Mouse (Mus musculus): Measurements from ENCODE around the gene Man2b1. TPM values are rescaled to one million over a fixed set of nuclear protein-coding genes. Genes with fewer than 3 reads are reported as not detected.

The Man2b1 gene
- polyA plus RNA-seq, 1 experiment from 2014 or later = 26.1 TPM

DNA sequence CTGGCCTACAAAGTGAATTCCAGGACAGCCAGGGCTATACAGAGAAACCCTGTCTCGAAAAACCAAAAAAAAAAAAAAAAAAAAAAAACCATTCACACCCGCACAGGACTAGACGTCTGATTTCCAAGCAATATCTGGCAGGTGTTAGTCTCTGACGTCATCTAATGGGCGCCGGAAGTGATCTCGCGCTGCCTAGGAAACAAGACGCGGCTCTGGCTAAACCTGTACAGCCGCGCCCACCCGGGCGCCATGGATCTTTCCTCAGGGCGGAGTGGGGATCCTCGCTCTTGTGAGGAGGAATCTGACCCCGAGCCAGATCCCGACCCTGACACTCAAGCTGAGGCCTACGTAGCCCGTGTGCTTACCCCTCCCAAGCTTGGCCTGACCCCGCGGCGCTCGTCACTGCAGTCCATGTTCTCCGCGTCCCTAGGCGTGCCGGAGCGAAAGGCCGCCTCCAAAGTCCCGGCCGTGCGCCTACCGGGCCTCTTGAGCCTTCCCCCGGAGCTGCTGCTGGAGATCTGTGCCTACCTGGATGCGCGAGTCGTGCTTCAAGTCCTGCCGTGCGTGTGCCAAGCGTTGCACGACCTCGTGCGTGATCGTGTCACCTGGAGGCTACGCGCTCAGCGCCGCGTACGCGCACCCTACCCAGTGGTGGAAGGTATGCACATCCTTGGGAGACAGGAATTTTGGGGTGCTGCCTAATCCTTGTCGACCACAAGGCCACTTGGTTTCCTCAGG, 23.0 kb upstream of the Man2b1 start, which contains the start of gene Fbxw9:
Gene Fbxw9 (plus strand): TSS at position 177 of the 738 bp plus-strand sequence.
- Histone ChIP-seq H3K36me3 (replicated peaks) (peaks cover 49% of the 10 kb centered on the region), H3K27ac (replicated peaks) (peak within 1 kb of the TSS; percentile 63), H3K4me3 (peak within 1 kb of the TSS; percentile 89), H3K4me1 (peaks cover 23% of the 10 kb centered on the region), H3K9me3 (no peaks in the 10 kb centered on the region), H3K27me3 (replicated peaks; ENCODE audit: low read depth, poor library complexity, severe bottlenecking) (no peaks in the 10 kb centered on the region)
- DNase-seq (ENCODE audit: low spot score) = peak; percentile 91
- 1% methylated on average over 53 of the region's 53 CpGs for WGBS

- no peaks in the 10 kb centered on the region for H3K27me3 ChIP-seq (replicated peaks; ENCODE audit: low read depth, poor library complexity, severe bottlenecking)
- 92% methylated on average over 4 of the region's 4 CpGs for WGBS
- H3K4me1 ChIP-seq = peaks cover 17% of the 10 kb centered on the region
- peaks cover 47% of the 10 kb centered on the region for H3K36me3 ChIP-seq (replicated peaks)
- DNase-seq (ENCODE audit: low spot score) = no peak
- no peaks in the 10 kb centered on the region for H3K9me3 ChIP-seq
- no peak overlapping the region for H3K27ac ChIP-seq (replicated peaks)
- H3K4me3 ChIP-seq = no peak overlapping the region
These were observed 20.5 kb upstream of the Man2b1 start for GRCm38 (mm10) chr8:85062603-85063002.

DNA sequence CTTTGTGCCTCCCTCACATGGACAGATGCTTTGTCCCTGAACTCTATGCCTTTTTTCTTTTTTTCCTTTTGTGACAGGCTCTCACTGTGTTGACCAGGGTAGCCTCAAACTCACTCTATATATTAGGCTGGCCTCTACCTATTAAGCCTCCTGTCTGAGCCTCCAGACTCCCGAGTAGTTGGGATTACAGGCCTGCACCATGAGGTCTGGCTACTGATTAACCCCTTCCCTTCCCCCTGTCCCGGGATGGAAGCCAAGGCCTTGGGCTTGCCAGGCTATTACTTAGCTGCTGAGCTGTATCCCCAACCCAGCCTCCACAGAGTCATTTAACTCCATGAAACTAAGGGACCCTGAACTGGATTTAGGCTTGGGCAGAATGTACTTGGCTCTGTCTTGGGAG, 17.9 kb upstream of the Man2b1 start:
- Histone ChIP-seq H3K36me3 (replicated peaks) (peaks cover 46% of the 10 kb centered on the region), H3K4me1 (peaks cover 17% of the 10 kb centered on the region), H3K4me3 (no peak overlapping the region), H3K27ac (replicated peaks) (no peak overlapping the region), H3K9me3 (no peaks in the 10 kb centered on the region), H3K27me3 (replicated peaks; ENCODE audit: low read depth, poor library complexity, severe bottlenecking) (no peaks in the 10 kb centered on the region)
- DNase-seq (ENCODE audit: low spot score) = no peak
- WGBS = 47% methylated on average over 2 of the region's 2 CpGs

DNA sequence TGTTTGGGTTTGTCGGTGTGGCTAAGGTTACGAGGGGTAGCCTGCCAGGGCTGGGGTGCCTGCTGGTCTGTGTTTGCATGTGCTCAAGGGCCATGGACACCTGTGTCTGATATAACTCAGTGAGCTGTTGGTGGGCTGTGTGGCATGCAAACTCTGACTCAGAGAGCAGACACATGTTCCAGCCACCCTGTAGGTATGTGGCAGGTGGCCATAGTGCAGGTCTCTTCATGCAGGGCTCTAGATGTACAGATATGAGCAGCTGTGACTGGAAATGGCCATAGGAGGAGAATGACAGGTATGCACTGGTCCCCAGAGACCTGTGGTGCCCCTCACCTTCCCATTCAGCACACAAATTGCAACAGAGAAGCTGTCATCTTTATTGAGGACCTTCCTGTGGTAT, 15.9 kb upstream of the Man2b1 start:
- H3K27me3 ChIP-seq (replicated peaks; ENCODE audit: low read depth, poor library complexity, severe bottlenecking) = no peaks in the 10 kb centered on the region
- H3K9me3 ChIP-seq = no peaks in the 10 kb centered on the region
- no peak overlapping the region for H3K27ac ChIP-seq (replicated peaks)
- DNase-seq (ENCODE audit: low spot score) = no peak
- no peak overlapping the region for H3K4me3 ChIP-seq
- 93% methylated on average over 2 of the region's 2 CpGs for WGBS
- peaks cover 42% of the 10 kb centered on the region for H3K36me3 ChIP-seq (replicated peaks)
- peaks cover 12% of the 10 kb centered on the region for H3K4me1 ChIP-seq

DNA sequence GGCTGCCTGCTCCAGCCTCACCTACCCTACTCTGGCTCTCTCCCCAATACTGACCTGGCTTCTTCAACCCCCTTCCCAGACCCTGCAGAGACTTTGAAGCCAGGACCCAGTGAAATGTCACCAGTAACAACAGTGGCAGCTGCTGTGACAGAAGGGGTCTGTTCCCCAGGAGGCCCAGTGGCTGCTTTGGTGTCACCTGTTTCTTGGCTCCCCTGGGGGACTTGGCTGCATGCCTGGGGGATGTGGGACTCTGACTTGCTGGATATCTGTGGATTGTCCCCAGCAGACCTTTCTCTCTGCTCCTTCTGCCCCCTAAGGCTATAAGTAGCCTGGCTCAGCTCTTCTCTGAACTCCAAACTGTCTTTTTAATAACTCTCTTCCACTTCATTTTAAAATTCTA, 15.1 kb upstream of the Man2b1 start, which contains the start of gene Gm5741:
Gene Gm5741 (minus strand): TSS at position 1 of the 400 bp plus-strand sequence.
- Histone ChIP-seq H3K4me3 (no peak within 1 kb of the TSS), H3K9me3 (no peaks in the 10 kb centered on the region), H3K27me3 (replicated peaks; ENCODE audit: low read depth, poor library complexity, severe bottlenecking) (no peaks in the 10 kb centered on the region), H3K27ac (replicated peaks) (no peak within 1 kb of the TSS), H3K4me1 (peaks cover 19% of the 10 kb centered on the region), H3K36me3 (replicated peaks) (peaks cover 35% of the 10 kb centered on the region)
- no peak for DNase-seq (ENCODE audit: low spot score)

- H3K36me3 ChIP-seq (replicated peaks) = peaks cover 53% of the 10 kb centered on the region
- peaks cover 23% of the 10 kb centered on the region for H3K4me1 ChIP-seq
- no peaks in the 10 kb centered on the region for H3K9me3 ChIP-seq
- no peaks in the 10 kb centered on the region for H3K27me3 ChIP-seq (replicated peaks; ENCODE audit: low read depth, poor library complexity, severe bottlenecking)
- 88% methylated on average over 5 of the region's 5 CpGs for WGBS
- no peak for DNase-seq (ENCODE audit: low spot score)
- H3K27ac ChIP-seq (replicated peaks) = peak overlapping the region; percentile 97
- H3K4me3 ChIP-seq = peak overlapping the region; percentile 94
These were observed 12.0 kb upstream of the Man2b1 start for GRCm38 (mm10) chr8:85071041-85071440.

- under 1% methylated on average over 68 of the region's 68 CpGs for WGBS
- Histone ChIP-seq H3K27me3 (replicated peaks; ENCODE audit: low read depth, poor library complexity, severe bottlenecking) (no peaks in the 10 kb centered on the region), H3K36me3 (replicated peaks) (peaks cover 53% of the 10 kb centered on the region), H3K4me3 (peak within 1 kb of the TSS; percentile 94), H3K27ac (replicated peaks) (peak within 1 kb of the TSS; percentile 97), H3K4me1 (peaks cover 23% of the 10 kb centered on the region), H3K9me3 (no peaks in the 10 kb centered on the region)
- peak; percentile 92 for DNase-seq (ENCODE audit: low spot score)
These were observed 11.4 kb upstream of the Man2b1 start, which contains the start of gene Dhps for GRCm38 (mm10) chr8:85071514-85072281. TSS of gene Dhps (plus strand) at chr8:85071757.

DNA sequence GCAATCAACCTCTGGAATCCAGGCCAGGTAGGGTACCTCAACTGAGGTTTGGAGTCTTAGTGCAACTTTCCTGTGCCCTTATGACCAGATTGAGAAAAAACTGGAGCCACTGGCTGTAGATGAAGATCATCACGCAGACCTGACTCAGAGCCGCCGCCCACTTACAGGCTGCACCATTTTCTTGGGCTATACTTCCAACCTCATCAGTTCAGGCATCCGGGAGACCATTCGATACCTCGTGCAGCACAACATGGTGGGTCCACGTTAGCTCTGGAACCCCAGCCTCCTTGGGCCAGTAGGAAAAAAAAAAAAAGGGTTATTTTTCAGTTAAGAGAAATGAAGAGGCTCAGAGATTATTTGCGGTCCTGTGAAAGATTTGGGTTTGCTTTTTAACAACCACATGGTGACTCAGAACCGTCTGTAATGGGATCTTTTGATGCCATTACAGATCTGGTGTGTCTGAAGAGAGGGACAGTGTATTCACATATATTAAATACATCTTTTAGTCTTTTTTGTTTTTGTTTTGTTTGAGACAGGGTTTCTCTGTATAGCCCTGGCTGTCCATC, 10.6 kb upstream of the Man2b1 start:
- DNase-seq (ENCODE audit: low spot score) = no peak
- H3K9me3 ChIP-seq = no peaks in the 10 kb centered on the region

GRCm38 (mm10) chr8:85073041-85073612, 9.9 kb upstream of the Man2b1 start:
- H3K27ac ChIP-seq (replicated peaks) = no peak overlapping the region
- H3K4me1 ChIP-seq = peaks cover 23% of the 10 kb centered on the region
- no peaks in the 10 kb centered on the region for H3K9me3 ChIP-seq
- WGBS = 93% methylated on average over 15 of the region's 15 CpGs
- DNase-seq (ENCODE audit: low spot score) = no peak
- peaks cover 50% of the 10 kb centered on the region for H3K36me3 ChIP-seq (replicated peaks)
- H3K4me3 ChIP-seq = peak overlapping the region; percentile 94
- no peaks in the 10 kb centered on the region for H3K27me3 ChIP-seq (replicated peaks; ENCODE audit: low read depth, poor library complexity, severe bottlenecking)

More for the DNA sequence above, 10.6 kb upstream of the Man2b1 start:
- WGBS = 45% methylated on average over 9 of the region's 9 CpGs
- H3K4me1 ChIP-seq = peaks cover 23% of the 10 kb centered on the region
- H3K4me3 ChIP-seq = peak overlapping the region; percentile 94
- H3K36me3 ChIP-seq (replicated peaks) = peaks cover 51% of the 10 kb centered on the region
- peak overlapping the region; percentile 97 for H3K27ac ChIP-seq (replicated peaks)
- no peaks in the 10 kb centered on the region for H3K27me3 ChIP-seq (replicated peaks; ENCODE audit: low read depth, poor library complexity, severe bottlenecking)

GRCm38 (mm10) chr8:85074167-85074566, 8.9 kb upstream of the Man2b1 start:
- 83% methylated on average over 10 of the region's 10 CpGs for whole genome bisulfite sequencing
- no peaks in the 10 kb centered on the region for H3K9me3 ChIP-seq
- DNase-seq (ENCODE audit: low spot score) = no peak
- H3K27me3 ChIP-seq (replicated peaks; ENCODE audit: low read depth, poor library complexity, severe bottlenecking) = no peaks in the 10 kb centered on the region
- peaks cover 25% of the 10 kb centered on the region for H3K4me1 ChIP-seq
- no peak overlapping the region for H3K27ac ChIP-seq (replicated peaks)
- peaks cover 61% of the 10 kb centered on the region for H3K36me3 ChIP-seq (replicated peaks)
- no peak overlapping the region for H3K4me3 ChIP-seq

DNA sequence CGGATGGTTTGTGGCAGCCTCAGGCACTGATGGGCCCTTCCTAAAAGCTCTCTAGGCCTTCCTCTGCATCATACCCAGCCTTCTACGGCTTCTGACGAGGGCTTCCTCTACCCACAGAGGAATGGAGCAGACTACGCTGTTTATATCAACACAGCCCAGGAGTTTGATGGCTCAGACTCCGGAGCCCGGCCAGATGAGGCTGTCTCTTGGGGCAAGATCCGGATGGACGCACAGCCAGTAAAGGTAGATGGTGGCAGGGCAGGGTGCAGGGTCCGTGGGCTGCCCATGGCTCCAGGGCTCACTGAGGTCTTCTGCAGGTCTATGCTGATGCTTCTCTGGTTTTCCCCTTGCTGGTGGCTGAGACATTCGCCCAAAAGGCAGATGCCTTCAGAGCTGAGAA, 8.5 kb upstream of the Man2b1 start:
- H3K4me3 ChIP-seq = no peak overlapping the region
- WGBS = 92% methylated on average over 10 of the region's 10 CpGs
- DNase-seq (ENCODE audit: low spot score) = no peak
- H3K4me1 ChIP-seq = peaks cover 29% of the 10 kb centered on the region
- H3K27ac ChIP-seq (replicated peaks) = no peak overlapping the region
- no peaks in the 10 kb centered on the region for H3K9me3 ChIP-seq
- H3K27me3 ChIP-seq (replicated peaks; ENCODE audit: low read depth, poor library complexity, severe bottlenecking) = no peaks in the 10 kb centered on the region
- peaks cover 64% of the 10 kb centered on the region for H3K36me3 ChIP-seq (replicated peaks)

DNA sequence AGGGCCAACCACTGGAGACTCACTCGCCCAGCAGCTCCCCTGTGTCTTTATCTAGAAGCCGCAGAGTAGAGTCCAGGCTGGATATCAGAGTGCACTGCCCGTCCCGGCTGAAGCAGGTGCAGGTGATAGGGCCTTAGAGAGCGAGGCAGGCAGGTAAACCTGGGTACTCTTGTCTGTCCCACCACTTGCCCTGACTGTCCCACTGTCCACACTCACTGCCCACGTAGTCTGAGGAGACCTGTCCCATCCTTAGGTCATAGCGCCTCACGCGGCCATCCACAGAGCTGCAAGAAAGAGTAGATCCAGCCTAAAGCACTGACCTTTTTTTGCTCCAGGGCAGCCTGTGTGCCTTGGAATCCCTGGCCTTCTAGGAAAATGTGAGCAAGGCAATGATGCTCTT, 7.1 kb upstream of the Man2b1 start:
- no peak overlapping the region for H3K27ac ChIP-seq (replicated peaks)
- H3K4me3 ChIP-seq = no peak overlapping the region
- H3K36me3 ChIP-seq (replicated peaks) = peaks cover 64% of the 10 kb centered on the region
- DNase-seq (ENCODE audit: low spot score) = peak; percentile 49
- H3K4me1 ChIP-seq = peaks cover 30% of the 10 kb centered on the region
- H3K9me3 ChIP-seq = no peaks in the 10 kb centered on the region
- WGBS = 77% methylated on average over 9 of the region's 9 CpGs
- no peaks in the 10 kb centered on the region for H3K27me3 ChIP-seq (replicated peaks; ENCODE audit: low read depth, poor library complexity, severe bottlenecking)
